Mouse (Mus musculus): ENCODE results near the gene Ncor2. TPM values are rescaled to one million over a fixed set of nuclear protein-coding genes. Genes with fewer than 3 reads are reported as not detected.

The Ncor2 gene
- polyA plus RNA-seq, 1 experiment = 49.9 TPM

- WGBS = 79% methylated on average over 10 of the region's 10 CpGs
- H3K27ac ChIP-seq (ENCODE audit: insufficient read depth, low read depth, low read length) = no peak overlapping the region
Observed at GRCm38 (mm10) chr5:125000756-125001250, 178.2 kb downstream of the Ncor2 start.

DNA sequence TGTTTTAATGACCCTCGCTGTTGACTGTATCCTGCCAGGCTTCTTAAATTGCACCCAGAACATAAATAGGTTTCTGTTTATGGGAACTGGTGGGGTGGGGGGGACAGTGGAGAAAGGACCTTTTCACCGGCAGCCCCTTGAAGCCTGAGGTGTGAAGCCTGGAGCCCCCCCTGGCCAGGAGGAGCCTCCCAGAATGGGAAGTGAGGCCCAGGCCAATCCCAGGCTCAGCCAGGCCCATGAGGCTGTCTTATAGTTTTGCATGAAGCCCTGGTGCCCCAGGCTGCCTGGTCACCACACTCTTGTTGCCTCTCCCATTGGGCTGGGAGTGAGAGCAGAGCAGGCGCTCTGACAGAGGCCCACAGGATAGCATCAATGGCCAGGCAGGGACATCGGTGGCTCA, 181.1 kb downstream of the Ncor2 start:
- WGBS = 88% methylated on average over 4 of the region's 4 CpGs
- peaks cover 3% of the 10 kb centered on the region; the same call in 1 of the 2 replicates for H3K27me3 ChIP-seq (ENCODE audit: control insufficient read depth, insufficient read depth, low read length)
- no peaks in the 10 kb centered on the region for H3K4me1 ChIP-seq (ENCODE audit: control insufficient read depth, insufficient read depth, insufficient read length, low read length)
- no peak overlapping the region for H3K27ac ChIP-seq (ENCODE audit: insufficient read depth, low read depth, low read length)
- H3K4me3 ChIP-seq (ENCODE audit: low read depth, low read length) = no peak overlapping the region
- H3K36me3 ChIP-seq (ENCODE audit: control insufficient read depth, insufficient read depth, low read length) = no peaks in the 10 kb centered on the region
- TF ChIP-seq CTCF (IDR thresholded peaks at IDR 0.05; ENCODE audit: extremely low read depth, insufficient read length, insufficient replicate concordance, low read depth, low read length) = no peak
- no peak for TF ChIP-seq POLR2A (IDR thresholded peaks at IDR 0.05; ENCODE audit: low read depth, low read length)

More at GRCm38 (mm10) chr5:125000756-125001250, 178.2 kb downstream of the Ncor2 start:
- H3K4me1 ChIP-seq (ENCODE audit: control insufficient read depth, insufficient read depth, insufficient read length, low read length) = peaks cover 3% of the 10 kb centered on the region
- H3K36me3 ChIP-seq (ENCODE audit: control insufficient read depth, insufficient read depth, low read length) = no peaks in the 10 kb centered on the region
- H3K4me3 ChIP-seq (ENCODE audit: low read depth, low read length) = no peak overlapping the region
- no peak for TF ChIP-seq POLR2A (IDR thresholded peaks at IDR 0.05; ENCODE audit: low read depth, low read length)
- TF ChIP-seq CTCF (IDR thresholded peaks at IDR 0.05; ENCODE audit: extremely low read depth, insufficient read length, insufficient replicate concordance, low read depth, low read length) = no peak
- peaks cover 19% of the 10 kb centered on the region for H3K27me3 ChIP-seq (ENCODE audit: control insufficient read depth, insufficient read depth, low read length)

GRCm38 (mm10) chr5:124996816-124997215, 182.2 kb downstream of the Ncor2 start:
- TF ChIP-seq POLR2A (IDR thresholded peaks at IDR 0.05; ENCODE audit: low read depth, low read length) = no peak
- TF ChIP-seq CTCF (IDR thresholded peaks at IDR 0.05; ENCODE audit: extremely low read depth, insufficient read length, insufficient replicate concordance, low read depth, low read length) = no peak
- Histone ChIP-seq H3K36me3 (ENCODE audit: control insufficient read depth, insufficient read depth, low read length) (no peaks in the 10 kb centered on the region), H3K4me1 (ENCODE audit: control insufficient read depth, insufficient read depth, insufficient read length, low read length) (no peaks in the 10 kb centered on the region), H3K27me3 (ENCODE audit: control insufficient read depth, insufficient read depth, low read length) (no peaks in the 10 kb centered on the region), H3K27ac (ENCODE audit: insufficient read depth, low read depth, low read length) (no peak overlapping the region), H3K4me3 (ENCODE audit: low read depth, low read length) (no peak overlapping the region)
- 45% methylated on average over 6 of the region's 6 CpGs for WGBS

- Histone ChIP-seq H3K36me3 (ENCODE audit: control insufficient read depth, insufficient read depth, low read length) (no peaks in the 10 kb centered on the region), H3K4me3 (ENCODE audit: low read depth, low read length) (no peak overlapping the region), H3K27me3 (ENCODE audit: control insufficient read depth, insufficient read depth, low read length) (no peaks in the 10 kb centered on the region), H3K27ac (ENCODE audit: insufficient read depth, low read depth, low read length) (no peak overlapping the region), H3K4me1 (ENCODE audit: control insufficient read depth, insufficient read depth, insufficient read length, low read length) (no peaks in the 10 kb centered on the region)
- TF ChIP-seq POLR2A (IDR thresholded peaks at IDR 0.05; ENCODE audit: low read depth, low read length) (no peak), CTCF (IDR thresholded peaks at IDR 0.05; ENCODE audit: extremely low read depth, insufficient read length, insufficient replicate concordance, low read depth, low read length) (no peak)
- 25% methylated on average over 11 of the region's 11 CpGs for WGBS
Observed at GRCm38 (mm10) chr5:124992891-124993290, 186.1 kb downstream of the Ncor2 start.

- H3K4me3 ChIP-seq (ENCODE audit: low read depth, low read length) = no peak overlapping the region
- no peak overlapping the region for H3K27ac ChIP-seq (ENCODE audit: insufficient read depth, low read depth, low read length)
- WGBS = 71% methylated on average over 8 of the region's 8 CpGs
- TF ChIP-seq CTCF (IDR thresholded peaks at IDR 0.05; ENCODE audit: extremely low read depth, insufficient read length, insufficient replicate concordance, low read depth, low read length) (no peak), POLR2A (IDR thresholded peaks at IDR 0.05; ENCODE audit: low read depth, low read length) (no peak)
- H3K27me3 ChIP-seq (ENCODE audit: control insufficient read depth, insufficient read depth, low read length) = no peaks in the 10 kb centered on the region
- H3K4me1 ChIP-seq (ENCODE audit: control insufficient read depth, insufficient read depth, insufficient read length, low read length) = no peaks in the 10 kb centered on the region
- H3K36me3 ChIP-seq (ENCODE audit: control insufficient read depth, insufficient read depth, low read length) = no peaks in the 10 kb centered on the region
Observed at GRCm38 (mm10) chr5:124992323-124992722, 186.7 kb downstream of the Ncor2 start.

DNA sequence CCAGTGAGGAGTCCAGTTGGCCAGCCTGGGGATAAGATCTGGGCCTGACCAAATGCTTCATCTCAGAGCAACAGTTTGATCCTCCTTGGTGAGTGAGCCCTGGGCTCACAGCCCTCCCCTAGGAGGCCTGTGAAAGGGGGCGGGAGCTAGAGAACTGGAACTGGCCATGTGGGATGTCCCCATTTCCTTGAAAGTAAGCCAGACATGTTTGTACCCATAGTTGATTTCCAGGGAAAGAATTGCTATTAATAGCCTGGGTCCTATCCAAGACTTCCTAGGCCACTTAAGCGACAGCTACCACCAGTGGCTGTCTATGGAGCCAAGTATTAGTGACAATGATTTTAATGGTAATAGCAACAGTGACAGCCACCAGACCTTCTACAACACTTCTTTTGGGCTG, 189.3 kb downstream of the Ncor2 start:
- no peak overlapping the region for H3K27ac ChIP-seq (ENCODE audit: insufficient read depth, low read depth, low read length)
- H3K36me3 ChIP-seq (ENCODE audit: control insufficient read depth, insufficient read depth, low read length) = no peaks in the 10 kb centered on the region
- TF ChIP-seq CTCF (IDR thresholded peaks at IDR 0.05; ENCODE audit: extremely low read depth, insufficient read length, insufficient replicate concordance, low read depth, low read length) (no peak), POLR2A (IDR thresholded peaks at IDR 0.05; ENCODE audit: low read depth, low read length) (no peak)
- H3K27me3 ChIP-seq (ENCODE audit: control insufficient read depth, insufficient read depth, low read length) = no peaks in the 10 kb centered on the region
- no peak overlapping the region for H3K4me3 ChIP-seq (ENCODE audit: low read depth, low read length)
- WGBS = 80% methylated on average over 2 of the region's 2 CpGs
- no peaks in the 10 kb centered on the region for H3K4me1 ChIP-seq (ENCODE audit: control insufficient read depth, insufficient read depth, insufficient read length, low read length)

DNA sequence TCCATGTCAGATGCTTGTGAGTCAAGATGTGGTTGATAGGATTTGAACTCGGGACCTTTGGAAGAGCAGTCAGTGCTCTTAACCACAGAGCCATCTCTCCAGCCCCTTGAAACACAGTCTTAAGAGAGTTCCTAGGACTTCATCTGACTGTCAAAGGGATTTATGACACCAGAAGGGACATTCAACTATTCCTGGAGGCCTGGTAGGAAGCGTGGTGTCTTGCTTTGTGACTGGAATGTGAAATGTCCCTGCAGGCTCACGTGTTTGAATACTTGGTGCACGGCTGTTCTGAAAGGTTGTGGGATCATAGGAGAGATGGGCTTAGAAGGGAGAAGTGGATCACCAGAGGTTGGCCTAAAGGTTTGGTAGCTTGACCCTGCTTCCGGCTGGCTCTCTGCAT, 192.4 kb downstream of the Ncor2 start:
- H3K36me3 ChIP-seq (ENCODE audit: control insufficient read depth, insufficient read depth, low read length) = no peaks in the 10 kb centered on the region
- no peaks in the 10 kb centered on the region for H3K4me1 ChIP-seq (ENCODE audit: control insufficient read depth, insufficient read depth, insufficient read length, low read length)
- no peaks in the 10 kb centered on the region for H3K27me3 ChIP-seq (ENCODE audit: control insufficient read depth, insufficient read depth, low read length)
- WGBS = 83% methylated on average over 5 of the region's 5 CpGs
- TF ChIP-seq CTCF (IDR thresholded peaks at IDR 0.05; ENCODE audit: extremely low read depth, insufficient read length, insufficient replicate concordance, low read depth, low read length) (no peak), POLR2A (IDR thresholded peaks at IDR 0.05; ENCODE audit: low read depth, low read length) (no peak)
- H3K4me3 ChIP-seq (ENCODE audit: low read depth, low read length) = no peak overlapping the region
- H3K27ac ChIP-seq (ENCODE audit: insufficient read depth, low read depth, low read length) = no peak overlapping the region
